Mouse (Mus musculus) forebrain, embryonic 14.5 days (tissue): ENCODE measurements around the gene Samhd1. TPM values are rescaled to one million over a fixed set of nuclear protein-coding genes. Genes with fewer than 3 reads are reported as not detected.

Source experiments
- ATAC-seq: fragments of 200-750 bp; cut with Nextera tagmentation; 2 replicates; pipeline ENCODE4 v1.8.0; 2017; ENCODE audit warnings: mild to moderate bottlenecking, moderate library complexity
- DNase-seq: peaks from one replicate; pipeline ENCODE4 v3.0.0-alpha.2; 2015; ENCODE audit warnings: low spot score
- H3K27ac ChIP-seq: fragments of 300-500 bp; sonication (generic); 2 replicates; pipeline ENCODE4 v1.5.1; 2014; ENCODE audit warnings: low read depth, mild to moderate bottlenecking, control low read depth, low read length, moderate library complexity
- H3K27me3 ChIP-seq: fragments of 300-500 bp; sonication (generic); replicated peaks from 2 replicates; pipeline ENCODE4 v1.6.1; 2014; ENCODE audit warnings: low read length, control low read depth, mixed read lengths; ENCODE audit not compliant: control insufficient read depth, insufficient read depth
- H3K36me3 ChIP-seq: fragments of 300-500 bp; sonication (generic); 2 replicates; pipeline ENCODE4 v1.6.1; 2014; ENCODE audit warnings: low read length, control low read depth; ENCODE audit not compliant: control insufficient read depth, insufficient read depth
- H3K4me1 ChIP-seq: fragments of 300-500 bp; sonication (generic); 2 replicates; pipeline ENCODE4 v1.6.1; 2014; ENCODE audit warnings: antibody characterized with exemption, low read length, control low read depth; ENCODE audit not compliant: control insufficient read depth, insufficient read depth
- H3K4me2 ChIP-seq: fragments of 300-500 bp; sonication (generic); 2 replicates; pipeline ENCODE4 v1.6.1; 2014; ENCODE audit warnings: mild to moderate bottlenecking, control low read depth, low read length
- H3K4me3 ChIP-seq: fragments of 300-500 bp; sonication (generic); 2 replicates; pipeline ENCODE4 v1.5.1; 2014; ENCODE audit warnings: low read depth, low read length, control low read depth
- H3K9ac ChIP-seq: fragments of 300-500 bp; sonication (generic); 2 replicates; pipeline ENCODE4 v1.6.1; 2014; ENCODE audit warnings: mild to moderate bottlenecking, low read length, control low read depth, moderate library complexity
- H3K9me3 ChIP-seq: fragments of 300-500 bp; sonication (generic); replicated peaks from 2 replicates; pipeline ENCODE4 v1.6.1; 2016; ENCODE audit warnings: low read length, control low read depth, mixed read lengths; ENCODE audit not compliant: control insufficient read depth
- WGBS: fragments of 180-500 bp; shearing (Covaris S2); extraction: QIAGEN DNeasy Blood & Tissue Kit; methylation state at CpG from one replicate; pipeline ENCODE4 v1.1.7; 2014; 5-methylcytosine and 5-hydroxymethylcytosine counted together
- polyA plus RNA-seq: library from polyadenylated mRNA; unstranded; fragments of >200 nt; fragmentation: Nextera tagmentation; extraction: Ambion mirVana; gene quantifications from 2 replicates; pipeline ENCODE4 v1.2.1, GENCODE M21; 2014

Gene Samhd1
- polyA plus RNA-seq, 1 experiment from 2014 or later: 13.6 TPM

- DNase-seq (no peak), ATAC-seq (no peak)
- no peak overlapping the region for H3K4me2 ChIP-seq
- H3K36me3 ChIP-seq: no peaks in the 10 kb centered on the region
- H3K27me3 ChIP-seq: no peaks in the 10 kb centered on the region
- whole genome bisulfite sequencing: 89% methylated on average over 3 of the region's 3 CpGs
- no peak overlapping the region for H3K4me3 ChIP-seq
- no peaks in the 10 kb centered on the region for H3K4me1 ChIP-seq
- no peak overlapping the region for H3K27ac ChIP-seq
- H3K9ac ChIP-seq: no peak overlapping the region
- H3K9me3 ChIP-seq: no peaks in the 10 kb centered on the region
Measured at GRCm38 (mm10) chr2:157132686-157133540, 2.2 kb downstream of the Samhd1 start.

GRCm38 (mm10) chr2:157132086-157132485, 3.0 kb downstream of the Samhd1 start:
- Histone ChIP-seq H3K36me3 (no peaks in the 10 kb centered on the region), H3K9me3 (no peaks in the 10 kb centered on the region), H3K4me1 (no peaks in the 10 kb centered on the region), H3K27me3 (no peaks in the 10 kb centered on the region), H3K27ac (no peak overlapping the region), H3K9ac (no peak overlapping the region), H3K4me3 (no peak overlapping the region), H3K4me2 (no peak overlapping the region)
- ATAC-seq (no peak), DNase-seq (no peak)
- WGBS: 92% methylated on average over 1 of the region's 1 CpGs

- DNase-seq (no peak), ATAC-seq (no peak)
- Histone ChIP-seq H3K9ac (no peak overlapping the region), H3K27me3 (no peaks in the 10 kb centered on the region), H3K36me3 (peaks cover 5% of the 10 kb centered on the region; the same call in 1 of the 2 replicates), H3K27ac (no peak overlapping the region), H3K4me2 (no peak overlapping the region), H3K4me3 (no peak overlapping the region), H3K9me3 (no peaks in the 10 kb centered on the region), H3K4me1 (no peaks in the 10 kb centered on the region)
- WGBS: 87% methylated on average over 8 of the region's 8 CpGs
Measured at GRCm38 (mm10) chr2:157130813-157131514, 4.1 kb downstream of the Samhd1 start.

- 84% methylated on average over 11 of the region's 11 CpGs for WGBS
- no peaks in the 10 kb centered on the region for H3K27me3 ChIP-seq
- no peak for ATAC-seq
- H3K4me2 ChIP-seq: no peak overlapping the region
- H3K36me3 ChIP-seq: peaks cover 10% of the 10 kb centered on the region; the same call in 1 of the 2 replicates
- H3K4me3 ChIP-seq: no peak overlapping the region
- H3K27ac ChIP-seq: no peak overlapping the region
- H3K4me1 ChIP-seq: no peaks in the 10 kb centered on the region
- DNase-seq: no peak
- H3K9me3 ChIP-seq: no peaks in the 10 kb centered on the region
- no peak overlapping the region for H3K9ac ChIP-seq
Measured at GRCm38 (mm10) chr2:157129601-157130164, 5.4 kb downstream of the Samhd1 start.

GRCm38 (mm10) chr2:157129096-157129495, 6.0 kb downstream of the Samhd1 start:
- no peak overlapping the region for H3K4me3 ChIP-seq
- no peaks in the 10 kb centered on the region for H3K27me3 ChIP-seq
- no peak overlapping the region for H3K4me2 ChIP-seq
- H3K9ac ChIP-seq: no peak overlapping the region
- H3K4me1 ChIP-seq: no peaks in the 10 kb centered on the region
- ATAC-seq (no peak), DNase-seq (no peak)
- H3K36me3 ChIP-seq: peaks cover 10% of the 10 kb centered on the region; the same call in 1 of the 2 replicates
- no peaks in the 10 kb centered on the region for H3K9me3 ChIP-seq
- H3K27ac ChIP-seq: no peak overlapping the region
- 94% methylated on average over 4 of the region's 4 CpGs for WGBS

- Histone ChIP-seq H3K36me3 (peaks cover 10% of the 10 kb centered on the region; the same call in 1 of the 2 replicates), H3K4me3 (no peak overlapping the region), H3K4me2 (no peak overlapping the region), H3K4me1 (no peaks in the 10 kb centered on the region), H3K27ac (no peak overlapping the region), H3K9ac (no peak overlapping the region), H3K9me3 (no peaks in the 10 kb centered on the region), H3K27me3 (no peaks in the 10 kb centered on the region)
- 69% methylated on average over 4 of the region's 4 CpGs for WGBS
- peak; percentile 8 for DNase-seq
- no peak for ATAC-seq
Measured at GRCm38 (mm10) chr2:157128072-157128471, 7.0 kb downstream of the Samhd1 start.

GRCm38 (mm10) chr2:157127370-157127769, 7.7 kb downstream of the Samhd1 start:
- Histone ChIP-seq H3K9me3 (no peaks in the 10 kb centered on the region), H3K4me3 (no peak overlapping the region), H3K4me1 (no peaks in the 10 kb centered on the region), H3K9ac (no peak overlapping the region), H3K27ac (no peak overlapping the region), H3K36me3 (peaks cover 10% of the 10 kb centered on the region; the same call in 1 of the 2 replicates), H3K27me3 (no peaks in the 10 kb centered on the region), H3K4me2 (no peak overlapping the region)
- DNase-seq (no peak), ATAC-seq (no peak)
- WGBS: 91% methylated on average over 3 of the region's 3 CpGs

GRCm38 (mm10) chr2:157125246-157125645, 9.8 kb downstream of the Samhd1 start:
- WGBS: 92% methylated on average over 3 of the region's 3 CpGs
- H3K9me3 ChIP-seq: no peaks in the 10 kb centered on the region
- ATAC-seq: no peak
- no peak overlapping the region for H3K27ac ChIP-seq
- no peak overlapping the region for H3K4me2 ChIP-seq
- no peaks in the 10 kb centered on the region for H3K4me1 ChIP-seq
- peaks cover 15% of the 10 kb centered on the region; the same call in 1 of the 2 replicates for H3K36me3 ChIP-seq
- no peak for DNase-seq
- no peaks in the 10 kb centered on the region for H3K27me3 ChIP-seq
- H3K4me3 ChIP-seq: no peak overlapping the region
- H3K9ac ChIP-seq: no peak overlapping the region
